Mouse (Mus musculus) MEL (cell line): ENCODE data around the gene Grifin.

Source experiments
- CTCF ChIP-seq, 3 experiments: IDR thresholded peaks in 2 of 3; conservative IDR thresholded peaks in 1 of 3; 2 replicates each; pipeline ENCODE4 v1.5.1; 2011 to 2012; ENCODE audit warnings: low read length in 3 of 3, low read depth in 2 of 3, mild to moderate bottlenecking in 2 of 3, improper control_type of control experiment in 1 of 3, inconsistent platforms in 1 of 3, mixed read lengths in 1 of 3, moderate library complexity in 1 of 3; ENCODE audit not compliant: control insufficient read depth in 1 of 3, insufficient read depth in 1 of 3, poor library complexity in 1 of 3, severe bottlenecking in 1 of 3
- GABPA ChIP-seq: IDR thresholded peaks from 2 replicates; pipeline ENCODE4 v1.6.1; 2012; ENCODE audit warnings: low read depth, mild to moderate bottlenecking, inconsistent platforms, low read length, improper control_type of control experiment, moderate library complexity
- MYB ChIP-seq: IDR thresholded peaks from 2 replicates; pipeline ENCODE4 v1.6.1; 2011; ENCODE audit warnings: mild to moderate bottlenecking, low read depth, low read length, improper control_type of control experiment
- POLR2A ChIP-seq, 2 experiments: IDR thresholded peaks; 2 replicates each; pipeline ENCODE4 v1.6.1; 2011 to 2012; ENCODE audit warnings: low read length in 2 of 2, mild to moderate bottlenecking in 2 of 2, control low read depth in 1 of 2, improper control_type of control experiment in 1 of 2, low read depth in 1 of 2, moderate library complexity in 1 of 2; ENCODE audit not compliant: control insufficient read depth in 1 of 2, insufficient read depth in 1 of 2, poor library complexity in 1 of 2
- USF1 ChIP-seq: IDR thresholded peaks from 2 replicates; pipeline ENCODE4 v1.6.1; 2014; ENCODE audit warnings: low read depth, mild to moderate bottlenecking, inconsistent platforms, low read length, improper control_type of control experiment, moderate library complexity

DNA sequence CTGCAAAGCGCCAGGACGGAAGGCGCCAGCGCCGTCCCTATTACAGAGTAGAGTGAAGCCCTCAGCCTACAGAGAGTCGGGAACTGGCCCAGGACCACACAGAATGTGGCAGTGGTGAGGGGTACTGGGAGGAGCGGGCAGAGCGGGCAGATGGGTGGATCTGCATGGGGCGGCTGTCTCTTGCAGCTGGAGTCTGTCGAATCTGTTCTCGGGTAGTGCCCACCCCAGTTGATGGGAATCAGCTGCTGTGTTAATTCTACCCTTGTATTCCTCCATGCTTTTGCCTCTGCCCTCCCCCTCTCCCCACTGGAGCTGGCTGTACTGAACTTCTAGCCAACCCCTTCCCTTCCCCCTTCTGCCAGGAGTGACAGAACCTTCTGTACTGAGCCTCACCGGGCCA is 36.8 kb upstream of the Grifin start:
- TF ChIP-seq CTCF (IDR thresholded peaks at IDR 0.05 in 2 of 3, conservative IDR thresholded peaks at IDR 0.05 in 1 of 3; ENCODE audit: control insufficient read depth in 1 of 3, insufficient read depth in 1 of 3, low read depth in 2 of 3, low read length in 3 of 3, poor library complexity in 1 of 3, severe bottlenecking in 1 of 3): no peak
- no peak for TF ChIP-seq USF1
- TF ChIP-seq GABPA: no peak
- TF ChIP-seq POLR2A (IDR thresholded peaks at IDR 0.05; ENCODE audit: control insufficient read depth in 1 of 2, insufficient read depth in 1 of 2, low read depth in 1 of 2, low read length in 2 of 2, poor library complexity in 1 of 2): no peak
- TF ChIP-seq MYB: no peak
